Mouse (Mus musculus) forebrain, embryonic 13.5 days (tissue): Measurements from ENCODE around the gene Rcc1l. TPM values are rescaled to one million over a fixed set of nuclear protein-coding genes. Genes with fewer than 3 reads are reported as not detected.

Source experiments
- ATAC-seq: fragments of 200-750 bp; cut with Nextera tagmentation; 2 replicates; pipeline ENCODE4 v1.8.0; 2017
- H3K27ac ChIP-seq: fragments of 300-500 bp; sonication (generic); 2 replicates; pipeline ENCODE4 v1.5.1; 2015; ENCODE audit warnings: inconsistent platforms, mild to moderate bottlenecking, moderate library complexity
- H3K27me3 ChIP-seq: fragments of 300-500 bp; sonication (generic); 2 replicates; pipeline ENCODE4 v1.6.1; 2015; ENCODE audit warnings: mild to moderate bottlenecking, inconsistent platforms
- H3K36me3 ChIP-seq: fragments of 300-500 bp; sonication (generic); 2 replicates; pipeline ENCODE4 v1.6.1; 2015; ENCODE audit warnings: mild to moderate bottlenecking, inconsistent platforms; ENCODE audit not compliant: poor library complexity, severe bottlenecking
- H3K4me1 ChIP-seq: fragments of 300-500 bp; sonication (generic); 2 replicates; pipeline ENCODE4 v1.6.1; 2015; ENCODE audit warnings: inconsistent platforms
- H3K4me2 ChIP-seq: fragments of 300-500 bp; sonication (generic); 2 replicates; pipeline ENCODE4 v1.6.1; 2015; ENCODE audit warnings: inconsistent platforms, mild to moderate bottlenecking, moderate library complexity
- H3K4me3 ChIP-seq: fragments of 300-500 bp; sonication (generic); 2 replicates; pipeline ENCODE4 v1.5.1; 2015; ENCODE audit warnings: mild to moderate bottlenecking, inconsistent platforms
- H3K9ac ChIP-seq: fragments of 300-500 bp; sonication (generic); 2 replicates; pipeline ENCODE4 v1.6.1; 2015; ENCODE audit warnings: mild to moderate bottlenecking, inconsistent platforms
- H3K9me3 ChIP-seq: fragments of 300-500 bp; sonication (generic); replicated peaks from 2 replicates; pipeline ENCODE4 v1.6.1; 2016; ENCODE audit warnings: inconsistent platforms
- WGBS: fragments of 180-500 bp; shearing (Covaris S2); methylation state at CpG from one replicate; pipeline ENCODE4 v1.1.7; 2015; 5-methylcytosine and 5-hydroxymethylcytosine counted together
- polyA plus RNA-seq: library from polyadenylated mRNA; unstranded; fragments of >200 nt; fragmentation: Nextera tagmentation; extraction: Ambion mirVana; gene quantifications from 2 replicates; pipeline ENCODE4 v1.2.1, GENCODE M21; 2015

Gene Rcc1l
- polyA plus RNA-seq, 1 experiment from 2014 or later, result 23.3 TPM

GRCm38 (mm10) chr5:134131586-134131985 lies 45.0 kb downstream of the Rcc1l start:
- peaks cover 3% of the 10 kb centered on the region; the same call in 1 of the 2 replicates for H3K9me3 ChIP-seq
- H3K4me2 ChIP-seq, result no peak overlapping the region
- no peak overlapping the region for H3K27ac ChIP-seq
- no peak for ATAC-seq
- H3K4me1 ChIP-seq, result peaks cover 8% of the 10 kb centered on the region
- H3K4me3 ChIP-seq, result no peak overlapping the region
- peaks cover 63% of the 10 kb centered on the region for H3K36me3 ChIP-seq
- no peaks in the 10 kb centered on the region for H3K27me3 ChIP-seq
- H3K9ac ChIP-seq, result no peak overlapping the region
- 16% methylated on average over 4 of the region's 4 CpGs for WGBS

DNA sequence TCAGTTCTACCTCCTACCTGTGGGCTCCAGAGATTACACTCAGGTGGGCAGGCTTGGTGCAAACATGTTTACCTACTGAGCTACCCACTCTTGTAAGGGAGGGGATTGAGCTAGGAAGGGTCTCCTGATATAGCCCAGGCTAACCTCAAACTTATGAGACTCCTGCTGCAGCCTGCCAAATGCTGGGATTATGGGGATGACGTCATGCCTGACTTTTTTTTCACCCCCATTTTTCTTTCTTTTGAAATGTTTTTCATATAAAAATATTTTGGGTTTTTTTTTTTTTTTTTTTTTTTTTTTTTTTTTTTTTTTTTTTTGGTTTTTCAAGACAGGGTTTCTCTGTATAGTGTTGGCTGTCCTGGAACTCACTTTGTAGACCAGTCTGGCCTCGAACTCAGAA lies 50.3 kb downstream of the Rcc1l start:
- no peaks in the 10 kb centered on the region for H3K27me3 ChIP-seq
- no peak for ATAC-seq
- H3K4me3 ChIP-seq, result no peak overlapping the region
- H3K4me2 ChIP-seq, result no peak overlapping the region
- H3K27ac ChIP-seq, result no peak overlapping the region
- H3K9ac ChIP-seq, result no peak overlapping the region
- H3K9me3 ChIP-seq, result peaks cover 4% of the 10 kb centered on the region; the same call in 1 of the 2 replicates
- H3K36me3 ChIP-seq, result peaks cover 37% of the 10 kb centered on the region
- WGBS, result 92% methylated on average over 2 of the region's 2 CpGs
- H3K4me1 ChIP-seq, result peaks cover 2% of the 10 kb centered on the region

DNA sequence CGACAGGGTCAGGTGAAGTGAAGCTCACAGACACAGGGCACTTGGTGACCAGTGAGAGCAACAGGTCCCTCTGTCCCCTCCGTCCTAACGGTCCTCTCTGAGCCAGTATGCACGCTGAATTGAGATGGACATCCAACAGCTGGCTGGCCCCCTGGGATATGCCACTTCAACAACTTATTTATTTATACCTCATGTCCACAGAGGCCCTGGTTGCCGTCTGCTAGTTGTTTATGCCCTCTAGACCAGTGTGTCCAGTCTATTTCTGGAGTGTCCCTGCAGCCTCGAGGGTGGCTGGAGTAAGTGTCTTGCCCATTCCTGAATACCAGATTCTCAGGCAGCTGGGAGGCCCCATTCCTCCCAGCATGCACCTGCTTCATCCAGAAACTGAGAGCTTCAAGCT lies 52.7 kb downstream of the Rcc1l start:
- Histone ChIP-seq H3K4me2 (no peak overlapping the region), H3K27ac (no peak overlapping the region), H3K4me1 (peaks cover 5% of the 10 kb centered on the region), H3K27me3 (no peaks in the 10 kb centered on the region), H3K36me3 (peaks cover 45% of the 10 kb centered on the region), H3K9me3 (peaks cover 4% of the 10 kb centered on the region; the same call in 1 of the 2 replicates), H3K4me3 (no peak overlapping the region), H3K9ac (no peak overlapping the region)
- 91% methylated on average over 6 of the region's 6 CpGs for WGBS
- no peak for ATAC-seq

DNA sequence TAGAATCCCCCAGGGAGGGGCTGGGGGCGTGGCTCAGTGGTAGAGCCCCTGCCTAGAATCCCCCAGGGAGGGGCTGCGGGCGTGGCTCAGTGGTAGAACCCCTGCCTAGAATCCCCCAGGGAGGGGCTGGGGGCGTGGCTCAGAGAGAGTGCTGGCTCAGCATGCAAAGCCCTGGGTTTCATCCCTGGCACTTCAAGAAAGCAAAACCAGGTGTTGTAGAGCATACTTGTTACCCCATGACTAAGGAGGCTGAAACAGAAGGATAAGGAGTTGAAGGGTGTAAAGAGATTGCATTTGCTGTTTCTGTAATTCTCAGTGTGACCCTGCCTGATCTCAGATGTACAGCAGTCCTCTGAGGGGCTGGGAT lies 54.7 kb downstream of the Rcc1l start:
- 80% methylated on average over 4 of the region's 4 CpGs for WGBS
- H3K4me1 ChIP-seq, result peaks cover 5% of the 10 kb centered on the region
- no peaks in the 10 kb centered on the region for H3K27me3 ChIP-seq
- 0 out of 2 replicates have a peak, but pooled peaks cover 4% of the 10 kb centered on the region for H3K9me3 ChIP-seq
- H3K4me2 ChIP-seq, result no peak overlapping the region
- H3K9ac ChIP-seq, result no peak overlapping the region
- peaks cover 45% of the 10 kb centered on the region for H3K36me3 ChIP-seq
- H3K27ac ChIP-seq, result no peak overlapping the region
- no peak overlapping the region for H3K4me3 ChIP-seq
- ATAC-seq, result no peak

GRCm38 (mm10) chr5:134121138-134121892 lies 55.3 kb downstream of the Rcc1l start:
- Histone ChIP-seq H3K4me2 (no peak overlapping the region), H3K9ac (no peak overlapping the region), H3K27ac (no peak overlapping the region), H3K4me3 (no peak overlapping the region), H3K27me3 (no peaks in the 10 kb centered on the region), H3K9me3 (no peaks in the 10 kb centered on the region), H3K4me1 (peaks cover 5% of the 10 kb centered on the region), H3K36me3 (peaks cover 40% of the 10 kb centered on the region)
- 69% methylated on average over 9 of the region's 9 CpGs for WGBS
- ATAC-seq, result no peak

DNA sequence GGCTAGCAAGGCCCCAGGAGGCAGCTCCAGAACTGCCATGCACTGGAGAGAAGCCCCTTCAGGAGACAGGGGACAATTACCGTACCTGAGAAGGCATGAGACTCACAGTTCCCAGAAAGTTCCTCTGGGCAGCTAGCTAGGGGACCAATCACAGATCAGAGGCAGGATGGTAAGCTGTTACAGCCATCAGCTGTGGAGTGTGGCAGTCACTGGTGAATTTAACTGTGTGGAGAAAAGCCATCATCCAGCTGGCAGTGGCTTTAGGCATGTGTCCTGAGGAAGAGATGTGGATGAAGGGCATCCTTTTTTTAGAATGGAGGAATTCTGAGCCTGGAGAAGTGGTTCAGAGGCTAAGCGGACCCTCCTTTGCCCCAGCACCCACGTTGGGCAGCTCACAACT lies 56.4 kb downstream of the Rcc1l start:
- no peak for ATAC-seq
- WGBS, result 97% methylated on average over 3 of the region's 3 CpGs
- no peak overlapping the region for H3K27ac ChIP-seq

DNA sequence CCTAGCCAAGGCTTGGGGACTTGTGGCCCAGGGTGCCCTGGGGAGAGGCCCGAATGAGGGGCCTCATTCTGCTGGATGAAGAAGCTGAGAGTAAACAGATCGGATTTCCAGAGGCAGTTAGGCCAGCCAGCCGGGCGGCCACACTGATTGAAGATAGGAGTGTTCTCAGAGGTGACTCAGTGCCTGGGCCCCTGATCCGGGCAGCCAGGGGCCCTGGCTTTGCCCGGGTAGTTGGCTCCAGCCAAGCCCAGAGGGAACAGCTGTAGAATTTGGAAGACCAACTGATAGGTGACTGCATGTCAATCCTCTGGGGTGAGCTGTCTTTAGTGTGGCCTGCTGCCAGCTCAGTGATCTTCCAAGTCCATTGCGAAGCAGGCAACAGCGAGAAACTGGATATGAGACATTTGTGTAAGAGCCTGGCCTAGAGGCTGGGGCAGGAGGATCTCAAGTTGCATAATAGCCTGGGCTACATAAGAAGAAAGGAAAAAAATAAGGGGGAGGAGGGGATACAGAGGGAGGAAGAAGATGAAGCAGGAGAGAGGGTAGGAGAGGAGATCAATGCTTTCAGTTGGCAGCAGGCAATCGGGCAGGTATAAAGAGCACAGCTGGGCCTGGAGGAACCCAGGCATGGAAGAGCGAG lies 57.0 kb downstream of the Rcc1l start:
- H3K4me3 ChIP-seq, result no peak overlapping the region
- 83% methylated on average over 10 of the region's 10 CpGs for WGBS
- ATAC-seq, result no peak
- H3K27me3 ChIP-seq, result no peaks in the 10 kb centered on the region
- peaks cover 27% of the 10 kb centered on the region for H3K36me3 ChIP-seq
- no peaks in the 10 kb centered on the region for H3K9me3 ChIP-seq
- no peak overlapping the region for H3K9ac ChIP-seq
- no peak overlapping the region for H3K27ac ChIP-seq
- H3K4me1 ChIP-seq, result peaks cover 5% of the 10 kb centered on the region
- no peak overlapping the region for H3K4me2 ChIP-seq

More for the DNA sequence above, 56.4 kb downstream of the Rcc1l start:
- no peaks in the 10 kb centered on the region for H3K9me3 ChIP-seq
- no peak overlapping the region for H3K4me3 ChIP-seq
- peaks cover 5% of the 10 kb centered on the region for H3K4me1 ChIP-seq
- H3K9ac ChIP-seq, result no peak overlapping the region
- H3K36me3 ChIP-seq, result peaks cover 31% of the 10 kb centered on the region
- H3K4me2 ChIP-seq, result no peak overlapping the region
- no peaks in the 10 kb centered on the region for H3K27me3 ChIP-seq

DNA sequence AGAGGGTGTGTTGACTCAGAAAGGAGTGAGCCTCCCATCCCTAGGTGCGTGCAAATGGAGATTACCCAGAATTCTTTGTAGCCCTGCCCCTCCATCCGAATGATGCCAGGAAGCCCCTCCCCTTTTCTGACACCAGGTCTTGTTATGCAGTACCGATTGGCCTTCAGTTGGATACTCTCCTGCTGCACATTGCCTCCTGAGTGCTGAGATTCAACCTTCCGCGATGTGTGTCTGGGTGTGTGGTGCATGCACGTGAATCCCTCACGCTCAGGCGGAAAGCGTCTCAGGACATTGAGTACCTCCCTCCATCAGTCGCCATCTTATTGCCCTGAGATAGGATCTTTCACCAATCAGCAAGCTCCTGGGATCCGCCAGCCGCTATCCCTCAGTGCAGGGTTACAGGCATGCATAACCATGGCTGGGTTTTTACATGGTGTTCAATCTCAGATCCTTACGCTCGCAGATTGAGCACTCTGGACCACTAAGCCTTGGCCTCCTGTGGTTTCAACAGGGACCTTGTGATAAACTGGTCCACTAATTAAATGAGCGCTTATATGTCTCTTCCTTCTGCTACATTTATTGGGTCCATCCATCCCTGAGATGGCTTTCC lies 57.7 kb downstream of the Rcc1l start:
- Histone ChIP-seq H3K4me2 (no peak overlapping the region), H3K9me3 (no peaks in the 10 kb centered on the region), H3K9ac (no peak overlapping the region), H3K4me3 (no peak overlapping the region), H3K27ac (no peak overlapping the region), H3K36me3 (peaks cover 28% of the 10 kb centered on the region), H3K4me1 (peaks cover 5% of the 10 kb centered on the region), H3K27me3 (no peaks in the 10 kb centered on the region)
- 92% methylated on average over 15 of the region's 15 CpGs for WGBS
- no peak for ATAC-seq

GRCm38 (mm10) chr5:134115639-134116259 lies 60.8 kb downstream of the Rcc1l start:
- Histone ChIP-seq H3K36me3 (peaks cover 59% of the 10 kb centered on the region), H3K9ac (no peak overlapping the region), H3K9me3 (peaks cover 6% of the 10 kb centered on the region; the same call in 1 of the 2 replicates), H3K27me3 (no peaks in the 10 kb centered on the region), H3K4me3 (no peak overlapping the region), H3K4me1 (no peaks in the 10 kb centered on the region), H3K4me2 (no peak overlapping the region), H3K27ac (no peak overlapping the region)
- 93% methylated on average over 7 of the region's 7 CpGs for WGBS
- no peak for ATAC-seq

DNA sequence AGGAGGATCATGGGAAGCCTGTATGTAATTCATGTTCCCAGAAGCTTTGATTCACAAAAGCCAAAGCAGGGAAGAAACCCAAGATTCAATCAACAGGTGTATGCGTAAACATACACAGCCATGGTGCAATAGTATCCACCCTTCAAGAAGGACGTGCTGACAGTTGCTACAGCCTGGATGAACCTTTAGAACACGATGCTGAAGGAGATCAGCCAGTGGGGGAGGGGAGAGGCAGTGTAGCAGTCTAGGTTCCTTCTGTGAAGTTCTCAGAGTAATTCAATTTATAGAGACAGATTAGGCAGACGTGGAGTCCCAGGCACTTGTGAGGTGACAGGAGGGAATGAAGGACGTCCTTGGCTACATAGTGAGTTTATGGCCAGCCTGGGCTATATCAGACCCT lies 61.6 kb downstream of the Rcc1l start:
- no peak overlapping the region for H3K27ac ChIP-seq
- H3K4me1 ChIP-seq, result no peaks in the 10 kb centered on the region
- H3K27me3 ChIP-seq, result no peaks in the 10 kb centered on the region
- no peak overlapping the region for H3K4me2 ChIP-seq
- peaks cover 6% of the 10 kb centered on the region; the same call in 1 of the 2 replicates for H3K9me3 ChIP-seq
- WGBS, result 88% methylated on average over 5 of the region's 5 CpGs
- ATAC-seq, result no peak
- no peak overlapping the region for H3K4me3 ChIP-seq
- H3K9ac ChIP-seq, result no peak overlapping the region
- H3K36me3 ChIP-seq, result peaks cover 67% of the 10 kb centered on the region

GRCm38 (mm10) chr5:134105829-134106228 lies 70.7 kb downstream of the Rcc1l start:
- 97% methylated on average over 8 of the region's 8 CpGs for WGBS
- H3K4me1 ChIP-seq, result peaks cover 23% of the 10 kb centered on the region
- H3K4me2 ChIP-seq, result no peak overlapping the region
- no peak overlapping the region for H3K4me3 ChIP-seq
- H3K27ac ChIP-seq, result no peak overlapping the region
- H3K9ac ChIP-seq, result no peak overlapping the region
- no peaks in the 10 kb centered on the region for H3K27me3 ChIP-seq
- no peaks in the 10 kb centered on the region for H3K9me3 ChIP-seq
- H3K36me3 ChIP-seq, result peaks cover 56% of the 10 kb centered on the region
- no peak for ATAC-seq

- no peaks in the 10 kb centered on the region for H3K9me3 ChIP-seq
- peaks cover 31% of the 10 kb centered on the region for H3K36me3 ChIP-seq
- H3K27ac ChIP-seq, result no peak overlapping the region
- WGBS, result 77% methylated on average over 6 of the region's 6 CpGs
- peak overlapping the region; percentile 83; the same call in 1 of the 2 replicates for H3K4me2 ChIP-seq
- no peak overlapping the region for H3K4me3 ChIP-seq
- peaks cover 38% of the 10 kb centered on the region for H3K4me1 ChIP-seq
- H3K27me3 ChIP-seq, result no peaks in the 10 kb centered on the region
- no peak for ATAC-seq
- peak overlapping the region; percentile 30; the same call in 1 of the 2 replicates for H3K9ac ChIP-seq
Observed at GRCm38 (mm10) chr5:134102720-134103119, 73.9 kb downstream of the Rcc1l start.
